Mouse (Mus musculus): Measurements from ENCODE around the gene Gbf1.

DNA sequence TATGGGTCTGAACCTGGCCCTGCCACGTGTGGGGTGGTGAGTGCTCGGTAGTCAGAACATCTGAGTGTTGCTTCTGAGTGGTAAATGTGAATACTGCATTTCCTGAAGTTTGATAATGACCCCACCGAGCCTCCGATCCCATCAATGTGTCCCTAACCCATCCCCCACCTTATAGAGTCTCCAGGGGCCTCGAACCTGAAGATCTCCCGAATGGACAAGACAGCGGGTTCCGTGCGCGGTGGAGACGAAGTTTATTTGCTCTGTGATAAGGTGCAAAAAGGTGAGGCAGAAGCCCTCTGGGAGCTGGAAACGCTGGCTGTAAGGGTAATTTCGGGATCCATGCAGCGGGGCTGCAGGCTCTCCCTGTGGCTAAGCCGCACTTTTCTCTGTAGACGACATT lies 155.5 kb downstream of the Gbf1 start:
- TF ChIP-seq POLR2A (IDR thresholded peaks at IDR 0.05; ENCODE audit: extremely low read depth, insufficient read depth, low read length) (no peak), CTCF (IDR thresholded peaks at IDR 0.05; ENCODE audit: extremely low read depth, insufficient read depth, low read length) (no peak)

All from cortical plate, adult 2 months (tissue).